Mouse (Mus musculus) kidney, postnatal 4 days (tissue): ENCODE results near the gene Myocd.
A peak's percentile ranks its signal among the peaks of the same experiment; 100 is the strongest.

Experiments used
- DNase-seq, 2 experiments: peaks; one replicate each; pipeline ENCODE4 v3.0.0; 2021; ENCODE audit warnings: mixed read lengths in 2 of 2

The Myocd gene

DNA sequence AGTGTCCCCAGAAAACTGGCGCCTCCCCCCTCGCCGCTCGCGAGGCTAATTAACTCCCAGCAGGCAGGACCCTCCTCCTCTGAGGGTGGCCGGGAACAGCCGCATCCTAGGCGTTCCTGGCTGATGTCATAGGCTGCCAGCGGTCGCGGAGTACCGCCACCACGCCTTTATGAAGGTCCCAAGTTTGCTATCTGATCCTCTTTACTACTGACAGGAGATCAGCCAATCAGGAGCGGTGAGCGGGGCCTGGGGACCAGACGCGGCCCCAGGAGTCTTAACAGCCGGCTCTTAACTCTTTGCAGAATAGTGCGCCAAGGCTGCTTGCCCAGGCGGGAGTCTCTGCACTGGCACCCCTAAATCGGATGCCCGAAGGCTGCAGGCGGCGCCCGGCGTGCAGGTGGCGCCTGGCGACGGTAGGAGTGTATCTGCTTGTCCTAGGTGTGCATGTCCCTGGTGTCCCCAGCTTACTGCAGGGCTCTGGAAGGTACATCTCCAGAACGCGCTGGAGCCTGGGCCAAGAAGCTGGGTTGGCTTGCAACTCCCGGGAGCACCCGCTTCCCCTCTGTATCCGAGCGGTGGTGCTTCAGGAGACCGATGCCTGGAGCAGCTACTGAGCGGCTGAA lies at the start of gene Myocd:
Gene Myocd, minus strand, starts transcription at position 139 of the 623 bp plus-strand sequence.
- peak; percentile 65 to 75 for DNase-seq

DNA sequence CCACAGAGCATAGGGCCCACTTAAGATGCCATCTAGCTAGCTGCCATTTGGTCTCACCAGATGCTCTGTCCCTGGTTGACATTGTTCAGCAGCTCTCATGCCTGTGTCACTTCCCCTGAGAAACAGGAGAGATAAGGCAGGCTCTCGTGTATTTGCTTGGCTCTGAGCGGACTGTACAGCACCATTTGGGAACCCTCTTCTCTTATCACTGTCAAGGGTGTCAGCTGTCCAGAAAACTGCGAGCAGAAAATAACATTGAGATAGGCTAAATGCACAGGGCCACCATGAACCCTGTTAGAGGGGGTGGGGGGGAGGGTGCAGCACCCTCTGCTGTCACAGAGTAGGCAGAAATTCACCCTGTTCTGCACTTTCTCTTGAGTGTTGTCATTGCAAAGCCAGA lies 34.0 kb upstream of the Myocd start:
- DNase-seq: no peak

DNA sequence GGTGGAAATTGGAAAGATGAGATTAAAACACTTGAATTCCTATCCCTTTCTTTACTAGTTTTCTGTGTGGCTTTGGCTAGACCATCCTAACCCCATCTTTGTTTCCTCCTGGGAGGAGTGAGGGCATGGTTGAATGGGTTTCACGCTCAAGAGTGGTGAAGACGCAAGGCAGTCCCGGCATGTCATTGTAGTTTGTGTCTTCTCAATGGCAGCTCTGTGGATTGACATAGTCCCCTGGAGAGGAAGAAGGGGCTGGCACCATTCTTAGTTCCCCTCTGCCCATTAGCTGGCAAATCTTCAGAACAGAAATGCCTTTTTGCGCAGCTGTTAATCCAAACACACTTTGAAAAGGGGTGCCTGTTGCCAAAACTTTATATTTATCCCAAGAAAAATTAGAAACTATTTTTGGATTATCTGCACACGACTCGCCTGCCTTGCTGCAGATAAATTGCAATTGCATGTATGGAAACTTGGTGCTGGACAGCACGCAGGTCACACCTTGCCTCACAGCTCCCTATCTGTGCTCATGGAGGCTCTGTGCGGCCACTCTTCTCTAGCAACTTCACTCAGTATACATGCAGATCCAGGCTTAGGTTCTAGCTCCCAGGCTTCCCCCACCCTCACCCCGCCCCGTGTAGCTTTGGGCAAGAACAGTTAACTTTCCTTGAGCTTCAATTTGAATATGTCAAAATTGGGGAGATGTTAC lies 24.5 kb upstream of the Myocd start:
- no peak for DNase-seq

DNA sequence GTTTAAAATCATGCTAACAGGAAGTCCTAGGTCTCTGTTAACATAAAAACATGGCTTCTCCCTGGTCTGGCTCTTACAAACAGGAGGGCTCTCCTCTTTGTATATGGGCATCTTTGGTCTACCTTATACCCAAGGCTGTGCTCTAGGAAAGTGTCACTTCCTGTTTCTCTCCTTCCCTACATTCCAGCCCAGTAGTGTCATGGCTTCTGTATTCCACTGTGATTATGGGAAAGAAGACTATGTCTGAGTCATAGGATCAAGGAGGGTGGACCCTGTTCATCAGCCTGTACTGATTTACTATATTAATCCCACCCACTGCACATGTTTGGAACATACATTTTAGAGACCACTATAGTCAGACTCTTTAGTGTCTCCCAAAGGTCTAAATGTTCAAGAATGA lies 23.2 kb upstream of the Myocd start:
- no peak for DNase-seq

DNA sequence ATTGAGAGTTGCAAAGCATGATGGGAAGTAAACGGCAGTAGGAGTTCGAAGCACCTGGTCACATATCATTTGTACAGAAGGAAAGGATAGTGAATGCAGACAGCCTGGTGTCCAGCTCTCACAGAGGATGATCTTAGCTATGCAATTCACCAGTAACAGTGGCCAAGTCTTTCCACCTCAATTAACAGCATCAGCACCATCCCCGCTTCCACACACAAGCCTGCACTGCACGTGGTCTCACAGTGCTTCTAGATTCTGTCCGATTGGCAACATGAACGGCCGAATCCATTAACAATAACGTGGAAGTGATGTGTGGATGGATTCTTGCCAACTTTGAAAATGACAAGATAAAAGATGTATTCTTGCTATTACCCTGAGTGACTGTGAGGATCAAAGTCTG lies 17.9 kb upstream of the Myocd start:
- no peak for DNase-seq

DNA sequence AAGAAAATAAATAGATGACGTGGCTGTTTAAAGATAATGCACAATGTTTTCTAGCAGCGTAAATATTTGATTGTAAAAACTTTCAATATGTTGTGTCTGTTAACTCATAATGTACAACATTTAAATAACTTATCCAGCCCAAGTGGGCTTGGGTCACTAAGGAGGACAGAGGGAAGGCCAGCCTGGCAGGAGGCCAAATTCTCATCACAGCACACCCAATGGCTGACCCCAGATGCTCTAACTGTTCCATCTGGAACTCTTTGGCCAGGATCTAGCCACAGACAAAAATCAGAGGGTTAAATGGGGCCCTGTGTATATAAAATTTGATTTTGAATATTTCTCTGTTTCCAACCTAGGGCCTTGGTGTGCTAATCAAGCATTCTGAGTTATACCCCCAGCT lies 16.4 kb upstream of the Myocd start:
- DNase-seq: peak in 1 of 2 experiments; percentile 20

DNA sequence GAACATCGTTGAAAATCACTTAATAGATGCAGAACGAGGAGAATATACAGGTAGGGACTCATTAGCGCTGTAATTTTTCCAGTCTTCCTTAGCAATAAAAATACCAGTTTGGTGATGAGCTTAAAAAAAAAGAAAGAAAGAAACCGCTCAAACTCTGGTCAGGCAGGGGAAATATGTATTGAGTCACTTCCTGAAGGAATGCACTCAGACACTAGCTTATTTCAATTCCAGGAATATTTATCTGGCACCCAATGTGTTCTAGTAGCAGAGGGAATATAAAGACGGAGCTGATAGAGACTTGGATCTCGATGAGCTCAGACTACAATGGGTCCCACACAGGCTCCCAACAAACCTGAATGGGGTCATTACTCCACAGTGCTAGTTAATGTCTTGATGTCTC lies 5.7 kb upstream of the Myocd start:
- no peak for DNase-seq

DNA sequence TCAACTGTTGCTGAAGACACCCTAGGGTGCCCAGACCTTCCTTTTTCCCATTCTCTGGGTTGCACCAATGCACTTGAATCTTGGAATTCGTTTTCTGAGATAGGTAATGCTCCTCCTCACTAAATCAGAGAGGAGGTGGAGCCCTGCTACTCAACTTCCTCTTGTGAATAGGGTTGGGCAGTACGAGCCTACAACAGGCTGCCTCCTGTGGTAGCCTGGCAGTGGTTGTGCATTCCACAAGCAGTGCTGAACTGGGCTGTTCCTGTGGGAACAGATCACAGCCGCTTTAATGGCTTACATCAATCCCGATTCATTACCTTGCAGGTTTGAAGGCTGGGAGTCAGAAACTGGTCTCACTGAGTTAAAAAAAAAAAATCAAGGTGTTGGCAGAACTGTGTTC lies 1.2 kb upstream of the Myocd start:
- DNase-seq: peak; percentile 6 to 20

DNA sequence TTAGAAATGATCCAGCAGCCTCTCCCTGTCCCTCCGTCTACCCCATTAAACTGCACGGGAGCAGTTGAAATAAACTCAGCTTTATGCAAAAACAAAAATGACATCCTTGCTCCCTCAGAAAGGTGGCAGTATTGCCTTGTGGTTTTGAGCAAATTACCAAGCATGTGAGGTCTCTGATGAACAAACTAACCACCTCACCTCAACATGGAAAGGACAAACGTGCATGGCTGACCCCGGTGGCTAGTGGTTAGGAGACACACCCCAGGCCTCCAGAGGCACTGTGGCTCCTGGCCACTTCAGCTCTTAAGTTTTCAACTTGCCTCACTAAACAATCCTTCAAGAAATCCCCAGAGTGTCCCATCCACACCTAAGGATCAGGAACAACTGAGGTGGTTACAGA lies 1.5 kb downstream of the Myocd start:
- DNase-seq: peak in 1 of 2 experiments; percentile 27

DNA sequence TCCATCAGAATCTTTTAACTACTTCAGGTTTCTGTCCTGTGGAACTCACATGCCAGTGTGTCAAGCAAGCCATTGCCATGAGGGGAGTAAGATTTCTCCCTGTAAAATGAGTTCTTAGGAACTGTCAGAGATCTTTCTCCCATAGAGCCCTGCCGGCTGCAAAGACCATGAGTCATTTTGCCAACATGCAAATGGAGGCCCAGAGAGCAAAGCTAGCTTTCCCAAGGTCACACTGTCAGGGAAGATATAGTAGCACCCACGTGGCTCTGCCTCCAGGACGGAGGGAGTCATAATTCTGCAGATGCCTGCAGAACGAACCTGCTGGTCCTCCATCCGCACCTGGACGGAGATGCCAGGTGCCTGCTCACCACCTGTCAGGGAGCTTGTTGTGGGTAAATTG lies 6.3 kb downstream of the Myocd start:
- DNase-seq: no peak

DNA sequence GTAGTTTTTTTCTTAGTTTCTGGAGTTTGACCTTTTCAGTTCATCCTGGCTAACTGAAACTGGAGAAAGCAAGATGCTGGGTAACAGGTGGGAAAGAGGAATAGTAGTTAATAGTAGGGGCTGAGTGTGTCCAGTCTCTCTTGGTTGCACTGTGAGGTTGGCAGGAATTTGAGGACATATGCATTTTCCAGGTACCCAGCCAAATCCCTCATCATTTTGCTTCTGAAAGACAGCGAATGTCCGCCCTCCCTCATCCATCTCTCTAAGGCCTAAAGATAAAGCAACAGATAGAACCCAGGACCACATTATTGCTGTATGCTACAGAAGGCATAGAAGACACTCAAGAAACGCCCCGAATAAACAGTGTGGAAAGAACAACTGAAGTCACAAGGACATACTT lies 10.8 kb downstream of the Myocd start:
- DNase-seq: no peak

DNA sequence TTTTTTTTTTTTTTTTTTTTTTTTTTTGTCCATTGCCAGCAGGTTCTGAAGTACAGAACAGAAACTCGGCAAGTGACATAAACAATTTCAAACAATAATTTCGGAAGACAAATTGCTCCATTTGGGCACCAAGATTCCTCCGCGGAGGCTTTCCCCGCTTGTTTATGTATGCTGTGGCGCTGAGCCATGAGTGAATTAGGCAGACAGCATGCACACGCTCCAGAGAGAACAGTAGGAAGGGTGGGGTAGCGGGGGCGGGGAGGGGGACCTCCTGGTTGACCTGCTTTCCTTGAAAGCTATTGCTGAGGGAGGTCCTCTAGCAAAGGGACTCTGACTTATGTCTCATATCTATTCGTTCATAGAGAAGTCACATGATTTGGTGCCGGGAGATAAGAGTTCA lies 13.6 kb downstream of the Myocd start:
- DNase-seq: no peak

DNA sequence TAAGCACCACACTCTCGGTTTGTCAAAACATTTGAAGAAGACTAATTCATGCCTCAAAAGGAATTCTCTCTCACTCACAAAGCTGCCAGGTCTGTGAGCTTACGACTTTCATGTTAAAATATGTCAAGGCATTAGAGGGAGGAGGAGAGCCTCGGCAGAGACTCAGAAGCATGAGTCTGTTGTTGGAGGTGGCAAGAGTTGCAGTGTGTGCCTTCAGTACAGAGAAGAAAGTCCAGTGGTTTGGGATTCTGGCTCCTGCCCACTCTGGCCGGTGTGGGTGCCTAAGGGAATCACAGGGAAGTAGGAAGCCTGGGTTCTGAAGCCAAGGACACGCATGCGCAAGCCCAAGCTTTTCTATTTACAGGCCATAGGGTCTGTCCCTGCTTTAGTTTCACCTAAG lies 14.2 kb downstream of the Myocd start:
- no peak for DNase-seq

DNA sequence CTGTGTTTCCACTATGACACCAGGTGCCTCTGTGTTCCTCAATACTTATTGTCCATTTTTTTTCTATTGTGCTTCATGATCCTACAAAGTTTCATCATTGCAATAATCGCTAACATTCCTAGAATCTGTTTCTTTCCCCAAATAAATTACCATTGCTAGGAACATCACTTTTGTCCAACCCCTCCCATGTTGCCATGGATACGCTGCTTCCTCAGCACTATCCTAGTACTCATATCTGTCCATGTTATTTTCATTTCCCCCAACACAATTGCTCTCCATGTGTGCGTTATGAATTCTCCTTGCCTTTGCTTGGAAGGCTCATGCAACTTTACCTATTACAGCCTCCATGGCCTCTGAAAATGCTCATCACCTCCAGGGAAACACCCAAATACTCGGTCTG lies 19.4 kb downstream of the Myocd start:
- DNase-seq: no peak

DNA sequence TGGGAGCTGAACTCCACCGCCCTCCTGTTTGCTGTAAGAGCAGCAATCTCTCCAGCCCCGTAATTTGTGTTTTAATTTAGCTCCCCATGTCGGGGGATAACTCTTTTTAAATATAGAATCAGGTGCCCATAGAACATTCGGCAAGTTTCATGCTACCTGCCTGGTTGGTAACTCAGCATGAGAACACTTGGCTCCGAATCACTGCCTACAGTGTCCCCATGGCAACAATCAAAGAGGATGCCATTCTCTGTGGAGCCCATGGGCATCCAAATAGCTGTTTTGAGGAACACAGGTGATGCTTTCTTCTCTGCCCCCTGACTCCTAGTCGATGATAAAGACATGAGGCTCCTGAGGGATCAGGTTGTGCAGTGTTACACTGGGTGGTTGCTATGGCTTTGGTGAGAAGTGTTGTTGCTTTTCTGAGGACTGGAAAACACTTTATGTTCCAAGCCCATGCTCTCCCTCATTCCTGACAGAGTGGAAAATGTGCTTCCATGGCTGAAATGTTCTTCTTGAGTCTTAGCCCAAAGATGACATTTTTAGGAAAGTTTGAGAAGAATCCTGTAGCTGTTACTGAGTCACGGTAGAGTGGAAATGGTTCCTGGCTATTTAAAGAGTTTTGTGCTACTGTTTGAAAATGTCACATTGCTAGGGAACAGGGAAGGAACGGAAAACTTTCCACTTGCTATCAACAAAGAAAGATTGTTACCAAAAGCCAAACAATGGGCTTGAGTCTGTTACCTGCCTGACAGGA lies 23.3 kb downstream of the Myocd start:
- no peak for DNase-seq

DNA sequence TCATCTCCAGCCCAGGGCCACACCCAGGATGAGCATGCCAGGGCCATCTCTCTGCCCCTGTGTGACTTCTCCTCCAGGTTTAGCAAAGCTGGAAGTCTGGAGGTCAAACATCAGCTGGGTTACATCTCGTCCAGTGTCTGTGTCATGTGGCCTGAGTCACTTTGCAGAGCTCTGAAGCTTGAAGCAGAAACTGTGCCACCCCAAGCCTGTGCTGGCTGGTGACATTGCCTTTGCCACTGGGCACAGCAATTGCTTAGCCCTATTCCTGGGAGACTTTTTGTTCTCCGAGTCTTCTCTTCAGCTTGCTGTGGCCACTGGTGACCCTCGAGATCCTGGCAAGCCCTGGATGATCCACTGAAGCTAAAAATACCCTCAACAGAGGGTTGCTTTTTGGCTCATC lies 26.2 kb downstream of the Myocd start:
- no peak for DNase-seq

DNA sequence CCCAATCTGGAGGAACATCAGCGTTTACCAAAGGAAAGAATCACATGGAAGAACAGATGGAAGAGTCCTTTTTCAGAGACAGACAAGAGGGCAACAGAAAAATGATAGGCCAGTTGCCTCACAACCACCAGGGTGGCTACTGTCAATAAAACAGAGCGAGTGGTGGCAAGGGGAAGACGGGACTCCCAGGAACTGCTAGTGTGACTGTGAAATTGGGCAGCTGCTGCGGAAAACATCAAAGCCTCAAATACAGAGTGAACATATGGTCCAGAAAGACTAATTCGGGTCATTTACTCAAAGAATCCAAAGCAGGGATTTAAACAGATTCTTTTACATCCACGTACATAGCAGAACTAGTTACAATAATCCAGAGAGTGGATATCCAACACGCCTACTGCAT lies 29.3 kb downstream of the Myocd start:
- no peak for DNase-seq

DNA sequence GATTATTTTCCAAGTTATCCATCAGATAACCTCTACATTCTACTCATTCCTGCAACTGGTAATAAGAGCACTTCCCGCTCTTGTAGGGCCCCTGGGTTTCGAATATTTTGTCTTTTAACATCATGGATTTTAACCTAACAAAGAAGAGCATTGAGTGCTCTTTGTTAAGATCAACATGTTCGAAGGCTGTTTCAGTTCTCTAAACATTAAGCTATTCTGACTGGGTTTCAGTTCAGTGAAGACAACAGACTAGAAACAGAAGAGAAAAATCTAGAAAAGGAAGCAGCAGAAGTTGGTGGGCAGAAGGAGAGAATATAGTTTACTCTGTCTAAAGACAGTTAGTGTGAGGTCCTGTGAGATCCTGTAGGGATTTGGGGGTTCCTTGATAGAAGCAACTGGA lies 31.9 kb downstream of the Myocd start:
- DNase-seq: no peak

DNA sequence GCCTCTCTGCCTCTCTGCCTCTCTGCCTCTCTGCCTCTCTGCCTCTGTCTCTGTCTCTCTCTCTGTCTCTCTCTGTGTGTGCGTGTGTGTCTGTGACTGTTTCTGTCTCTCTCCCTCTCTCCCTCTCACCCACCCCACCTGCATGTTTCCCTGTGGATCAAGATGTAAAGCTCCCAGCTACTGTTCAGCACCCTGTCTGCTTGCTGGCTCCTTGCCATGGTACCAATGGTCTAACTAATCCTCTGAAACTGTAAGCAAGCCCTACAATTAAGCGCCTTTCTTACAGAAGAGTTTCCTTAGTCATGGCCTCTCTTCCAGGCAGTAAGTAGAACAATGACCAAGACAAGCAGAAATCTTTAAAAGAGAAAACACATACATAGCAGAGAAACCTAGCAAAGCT lies 32.9 kb downstream of the Myocd start:
- no peak for DNase-seq

DNA sequence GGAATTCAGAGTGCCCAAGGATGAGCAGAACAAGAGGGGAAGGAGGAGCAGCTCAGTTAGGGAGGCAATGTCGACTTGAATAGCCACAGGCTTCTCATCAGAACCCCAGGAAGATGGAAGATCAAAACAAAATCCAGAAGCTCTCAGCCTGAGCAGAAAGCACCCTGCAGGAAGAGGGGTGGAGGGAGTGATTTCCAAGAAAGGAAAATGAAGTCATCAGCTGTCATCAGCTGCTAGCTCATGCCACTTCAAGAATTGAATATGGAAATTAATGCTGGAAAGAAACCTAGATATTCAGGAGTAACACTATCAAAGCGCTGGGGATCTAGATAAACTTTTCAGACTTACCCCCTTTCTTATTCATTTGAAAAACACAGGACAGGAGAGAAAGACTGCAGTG lies 34.4 kb downstream of the Myocd start:
- no peak for DNase-seq

DNA sequence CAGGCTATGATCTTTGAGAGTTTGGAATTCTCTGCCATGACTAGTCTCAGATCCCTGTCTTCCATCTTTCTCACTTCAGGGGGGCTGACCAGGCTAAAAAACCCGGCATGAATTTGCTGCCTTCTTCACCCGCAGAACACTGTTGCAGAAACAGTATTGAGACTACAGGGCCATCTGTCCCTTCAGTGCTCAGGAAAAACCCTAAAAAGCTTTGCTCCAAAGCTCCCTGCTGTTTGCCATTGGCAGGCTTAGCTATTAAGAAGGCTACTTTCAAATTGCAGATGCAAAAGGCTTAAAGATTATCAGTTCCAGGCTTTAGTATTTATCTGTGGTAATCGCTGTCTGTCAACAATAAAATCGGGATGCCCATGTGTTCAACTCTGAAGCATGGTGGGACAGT lies 38.0 kb downstream of the Myocd start:
- DNase-seq: no peak

DNA sequence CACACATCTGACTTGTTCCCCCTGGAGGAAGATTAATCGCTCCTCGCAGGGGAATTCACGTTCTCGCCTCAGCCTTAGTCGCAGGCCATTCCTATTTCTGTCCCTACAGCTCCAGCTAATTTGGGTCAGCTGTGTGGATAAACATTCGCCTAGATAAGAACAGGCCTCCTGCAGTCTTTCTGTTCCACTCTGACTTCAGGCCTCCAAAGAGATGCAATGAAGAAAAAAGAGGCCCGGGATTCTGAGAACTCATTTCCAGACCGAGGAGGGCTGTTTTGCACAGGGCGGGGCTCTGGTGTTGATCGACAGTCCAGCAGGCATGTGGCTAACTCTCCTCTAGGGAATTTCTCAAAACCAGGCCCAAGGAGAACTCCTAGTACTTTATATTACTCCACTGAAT lies 43.0 kb downstream of the Myocd start:
- peak; percentile 15 to 37 for DNase-seq

DNA sequence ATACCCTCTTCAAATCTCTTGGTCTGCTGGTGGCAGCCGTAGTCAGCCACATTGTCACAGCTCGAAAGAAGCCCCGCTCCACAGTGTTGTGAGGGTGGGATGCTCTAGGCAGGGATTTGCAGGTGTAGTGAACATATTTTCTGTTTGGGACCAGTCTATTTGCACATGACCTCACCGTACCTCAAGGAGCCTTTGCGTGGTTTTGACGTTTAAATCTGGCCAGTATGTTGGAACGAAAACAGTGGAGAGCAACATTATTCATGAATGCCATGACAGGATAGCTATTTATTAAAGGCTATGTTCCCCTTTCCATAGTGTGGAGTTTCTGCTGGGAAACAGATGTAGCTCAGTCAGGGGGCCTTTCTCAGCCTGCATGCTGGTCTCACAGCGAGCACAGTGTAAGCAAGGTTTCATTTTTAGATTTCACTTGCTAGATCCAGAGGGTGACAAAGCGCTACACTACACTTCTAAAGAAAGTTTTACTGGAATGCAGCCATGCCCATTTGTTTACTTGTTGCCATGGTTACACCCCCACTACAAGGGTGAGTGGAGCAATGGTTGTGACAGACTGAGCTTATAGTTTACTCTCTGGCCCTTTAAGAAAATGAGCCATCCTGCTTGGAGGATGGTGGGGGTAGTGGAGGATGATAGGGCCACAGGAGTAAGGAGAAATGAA lies 54.7 kb downstream of the Myocd start:
- peak in 1 of 2 experiments; percentile 15 for DNase-seq

DNA sequence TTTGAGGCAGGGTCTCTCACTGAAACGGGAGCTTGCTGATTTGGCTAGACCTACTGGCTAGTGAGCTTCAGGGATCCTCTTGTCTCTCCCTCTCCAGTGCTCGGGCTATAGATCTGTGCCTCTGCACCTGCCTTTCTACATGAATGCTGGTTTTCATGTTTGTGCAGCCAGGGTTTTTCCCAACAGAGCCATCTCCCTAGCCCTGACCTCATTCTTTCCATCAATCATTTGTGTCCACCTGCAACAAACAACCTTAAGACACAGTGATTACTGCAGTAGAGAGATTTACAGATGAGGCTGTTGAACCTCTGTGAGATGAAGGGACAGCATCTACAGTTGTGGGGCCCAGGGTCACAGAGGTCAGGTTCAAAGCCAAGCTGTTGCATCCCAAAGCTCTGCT lies 56.0 kb downstream of the Myocd start:
- no peak for DNase-seq
